Mouse (Mus musculus): ENCODE data around the gene Grin2b.

GRCm38 (mm10) chr6:136048084-136048483 lies 125.2 kb downstream of the Grin2b start:
- TF ChIP-seq EP300 (IDR thresholded peaks at IDR 0.05; ENCODE audit: low read length) (no peak), CTCF (conservative IDR thresholded peaks at IDR 0.05 in 1 of 2, IDR thresholded peaks at IDR 0.05 in 1 of 2; ENCODE audit: low read depth in 2 of 2, low read length in 2 of 2) (no peak), POLR2A (IDR thresholded peaks at IDR 0.05; ENCODE audit: low read depth, low read length) (no peak), KAT2A (IDR thresholded peaks at IDR 0.05; ENCODE audit: insufficient replicate concordance, low read length) (no peak), ZNF384 (IDR thresholded peaks at IDR 0.05; ENCODE audit: low read depth, low read length) (no peak)
